Mouse (Mus musculus) cerebellum, adult 2 months (tissue): ENCODE data around the gene Adrb1.

Experiments
- CTCF ChIP-seq: fragments of 200-500 bp; IDR thresholded peaks from 2 replicates; pipeline ENCODE4 v1.5.1; 2011; ENCODE audit warnings: low read depth, mild to moderate bottlenecking, control low read depth, low read length, moderate library complexity, borderline replicate concordance; ENCODE audit not compliant: insufficient read depth
- POLR2A ChIP-seq: fragments of 200-500 bp; IDR thresholded peaks from 2 replicates; pipeline ENCODE4 v1.6.1; 2011; ENCODE audit warnings: low read length, control low read depth, borderline replicate concordance; ENCODE audit not compliant: insufficient read depth

- TF ChIP-seq POLR2A (no peak), CTCF (no peak)
Observed at GRCm38 (mm10) chr19:56775893-56776718, 54.1 kb downstream of the Adrb1 start.
